Mouse (Mus musculus): ENCODE results near the gene Taz.

DNA sequence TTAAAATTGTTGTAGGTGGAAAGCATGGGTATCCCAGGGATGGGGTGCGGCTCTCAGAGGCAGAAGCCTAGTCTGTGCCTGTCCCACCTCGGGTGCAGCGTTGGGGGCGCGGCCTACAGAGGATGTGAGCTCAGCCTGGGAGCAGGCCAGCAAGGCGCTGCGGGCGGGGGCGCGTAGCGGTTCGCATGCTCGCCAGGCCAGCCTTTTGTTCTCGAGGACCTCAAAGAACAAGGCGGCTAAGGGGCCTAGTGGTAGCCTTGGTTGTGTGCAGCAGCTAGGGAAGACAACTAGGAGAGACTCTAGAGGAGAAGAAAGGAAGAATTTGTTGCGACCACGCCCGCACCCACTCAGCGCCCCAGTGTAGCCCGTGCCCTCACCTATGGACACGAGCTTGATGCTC lies 36.0 kb upstream of the Taz start:
- TF ChIP-seq UBTF (IDR thresholded peaks at IDR 0.05; ENCODE audit: borderline replicate concordance, insufficient read depth, low read depth, low read length) (no peak), MXI1 (IDR thresholded peaks at IDR 0.05; ENCODE audit: low read depth, low read length) (peak; percentile 33; the same call in 1 of the 2 replicates), CTCF (IDR thresholded peaks at IDR 0.05 in 2 of 3, conservative IDR thresholded peaks at IDR 0.05 in 1 of 3; ENCODE audit: control insufficient read depth in 1 of 3, insufficient read depth in 1 of 3, low read depth in 2 of 3, low read length in 3 of 3, poor library complexity in 1 of 3, severe bottlenecking in 1 of 3) (no peak), USF1 (IDR thresholded peaks at IDR 0.05; ENCODE audit: low read depth, low read length) (no peak), E2F4 (IDR thresholded peaks at IDR 0.05; ENCODE audit: borderline replicate concordance, low read depth, low read length) (no peak), MAFK (IDR thresholded peaks at IDR 0.05; ENCODE audit: borderline replicate concordance, low read depth, low read length) (no peak), USF2 (IDR thresholded peaks at IDR 0.05; ENCODE audit: borderline replicate concordance in 1 of 2, insufficient read depth in 1 of 2, low read depth in 1 of 2, low read length in 2 of 2) (no peak)
